Mouse (Mus musculus) stomach, embryonic 15.5 days (tissue): ENCODE measurements around the gene Nvl. TPM values are rescaled to one million over a fixed set of nuclear protein-coding genes. Genes with fewer than 3 reads are reported as not detected.
A peak's percentile ranks its signal among the peaks of the same experiment; 100 is the strongest.

Experiments used
- ATAC-seq: fragments of 200-750 bp; cut with Nextera tagmentation; 2 replicates; pipeline ENCODE4 v1.8.0; 2017; ENCODE audit warnings: low read depth, moderate number of reproducible peaks, moderate TSS enrichment; ENCODE audit not compliant: insufficient read depth, low FRiP score
- H3K27ac ChIP-seq: fragments of 300-500 bp; sonication (generic); 2 replicates; pipeline ENCODE4 v1.5.1; 2015; ENCODE audit warnings: mild to moderate bottlenecking, inconsistent platforms
- H3K27me3 ChIP-seq: fragments of 300-500 bp; sonication (generic); replicated peaks from 2 replicates; pipeline ENCODE4 v1.6.1; 2015; ENCODE audit warnings: inconsistent platforms
- H3K36me3 ChIP-seq: fragments of 300-500 bp; sonication (generic); 2 replicates; pipeline ENCODE4 v1.6.1; 2015; ENCODE audit warnings: inconsistent platforms
- H3K4me1 ChIP-seq: fragments of 300-500 bp; sonication (generic); 2 replicates; pipeline ENCODE4 v1.6.1; 2015; ENCODE audit warnings: inconsistent platforms
- H3K4me2 ChIP-seq: fragments of 300-500 bp; sonication (generic); 2 replicates; pipeline ENCODE4 v1.6.1; 2015; ENCODE audit warnings: mild to moderate bottlenecking, inconsistent platforms
- H3K4me3 ChIP-seq: fragments of 300-500 bp; sonication (generic); replicated peaks from 2 replicates; pipeline ENCODE4 v1.5.1; 2015; ENCODE audit warnings: inconsistent platforms
- H3K9ac ChIP-seq: fragments of 300-500 bp; sonication (generic); 2 replicates; pipeline ENCODE4 v1.6.1; 2015; ENCODE audit warnings: inconsistent platforms
- H3K9me3 ChIP-seq: fragments of 300-500 bp; sonication (generic); 2 replicates; pipeline ENCODE4 v1.6.1; 2016; ENCODE audit warnings: inconsistent platforms
- WGBS: fragments of 180-500 bp; shearing (Covaris S2); methylation state at CpG from one replicate; pipeline ENCODE4 v1.1.7; 2015; 5-methylcytosine and 5-hydroxymethylcytosine counted together
- polyA plus RNA-seq: library from polyadenylated mRNA; unstranded; fragments of >200 nt; fragmentation: Nextera tagmentation; extraction: Ambion mirVana; gene quantifications from 2 replicates; pipeline ENCODE4 v1.2.1, GENCODE M21; 2015

Nvl gene
- polyA plus RNA-seq, 1 experiment from 2014 or later: 27.9 TPM

DNA sequence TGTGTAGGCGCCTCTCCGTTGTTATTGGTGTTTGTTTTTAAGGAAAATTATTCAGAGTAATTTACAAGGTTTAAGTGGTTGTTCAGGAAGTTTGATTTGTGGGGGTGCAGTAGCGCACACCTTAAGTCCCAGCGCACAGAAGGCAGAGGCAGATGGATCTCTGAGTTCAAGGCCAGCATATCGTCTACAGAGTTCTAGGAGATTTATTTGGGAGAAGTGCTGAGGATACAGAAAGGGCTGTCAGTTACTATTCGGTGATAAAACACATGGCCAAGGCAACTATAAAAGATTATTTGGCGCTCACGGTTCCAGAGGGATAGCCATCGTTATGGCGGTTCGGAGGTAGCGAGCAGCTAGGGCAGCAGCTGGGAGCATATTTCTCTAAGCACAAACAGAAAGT lies 962 bp upstream of the Nvl start:
- Histone ChIP-seq H3K9me3 (no peaks in the 10 kb centered on the region), H3K27me3 (no peaks in the 10 kb centered on the region), H3K36me3 (peaks cover 4% of the 10 kb centered on the region), H3K9ac (peak overlapping the region; percentile 37; the same call in 1 of the 2 replicates), H3K4me1 (peaks cover 9% of the 10 kb centered on the region; the same call in 1 of the 2 replicates), H3K27ac (peak overlapping the region; percentile 94), H3K4me2 (peak overlapping the region; percentile 60), H3K4me3 (peak overlapping the region; percentile 92)
- WGBS: 8% methylated on average over 12 of the region's 12 CpGs
- no peak for ATAC-seq

DNA sequence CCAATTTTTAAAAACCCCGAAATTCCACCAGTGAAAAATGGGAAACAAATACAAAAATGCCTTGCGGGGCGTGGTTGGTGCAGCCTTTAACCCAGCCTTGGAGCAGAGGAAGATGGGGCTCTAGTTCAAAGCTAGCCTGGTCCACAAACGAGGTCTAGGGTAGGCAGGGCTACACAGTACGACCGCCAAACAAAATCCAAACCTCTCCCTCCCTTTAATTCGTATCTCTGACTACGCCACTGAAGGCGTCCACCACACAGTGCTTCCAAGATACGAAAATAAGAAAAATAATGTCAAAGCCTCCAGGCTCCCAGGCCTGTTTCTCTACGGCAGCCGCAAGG lies 425 bp downstream of the Nvl start:
- Histone ChIP-seq H3K4me2 (peak overlapping the region; percentile 67), H3K27me3 (no peaks in the 10 kb centered on the region), H3K4me3 (peak overlapping the region; percentile 92), H3K9ac (peak overlapping the region; percentile 58), H3K36me3 (peaks cover 8% of the 10 kb centered on the region), H3K27ac (peak overlapping the region; percentile 94), H3K9me3 (no peaks in the 10 kb centered on the region), H3K4me1 (peaks cover 9% of the 10 kb centered on the region; the same call in 1 of the 2 replicates)
- ATAC-seq: peak; percentile 28
- WGBS: under 1% methylated on average over 12 of the region's 12 CpGs

DNA sequence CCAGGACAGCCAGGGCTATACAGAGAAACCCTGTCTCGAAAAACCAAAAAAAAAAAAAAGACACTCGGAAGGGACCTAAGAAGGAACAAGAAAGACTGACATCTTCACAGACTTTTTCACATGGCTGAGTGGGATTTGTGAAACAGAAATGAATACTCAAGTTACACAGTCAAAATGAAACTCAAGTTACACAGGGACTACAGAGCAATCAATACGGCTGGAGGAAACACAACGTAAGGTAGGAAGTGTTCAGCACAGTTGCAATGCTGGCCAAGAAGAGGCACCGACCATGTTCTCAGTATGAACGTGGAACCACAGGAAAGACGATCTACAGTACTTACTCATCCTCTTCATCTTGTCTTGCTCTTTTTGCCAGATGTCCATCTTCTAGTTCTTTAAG lies 5.3 kb downstream of the Nvl start:
- Histone ChIP-seq H3K4me3 (no peak overlapping the region), H3K4me1 (no peaks in the 10 kb centered on the region), H3K36me3 (peaks cover 25% of the 10 kb centered on the region), H3K9ac (no peak overlapping the region), H3K4me2 (no peak overlapping the region), H3K27ac (no peak overlapping the region), H3K27me3 (no peaks in the 10 kb centered on the region), H3K9me3 (no peaks in the 10 kb centered on the region)
- WGBS: 90% methylated on average over 7 of the region's 7 CpGs
- no peak for ATAC-seq

- Histone ChIP-seq H3K4me1 (no peaks in the 10 kb centered on the region), H3K9me3 (no peaks in the 10 kb centered on the region), H3K4me2 (no peak overlapping the region), H3K36me3 (peaks cover 47% of the 10 kb centered on the region), H3K4me3 (no peak overlapping the region), H3K27ac (no peak overlapping the region), H3K9ac (no peak overlapping the region), H3K27me3 (no peaks in the 10 kb centered on the region)
- no peak for ATAC-seq
- WGBS: 87% methylated on average over 6 of the region's 6 CpGs
Observed at GRCm38 (mm10) chr1:181131915-181132314, 12.1 kb downstream of the Nvl start.

DNA sequence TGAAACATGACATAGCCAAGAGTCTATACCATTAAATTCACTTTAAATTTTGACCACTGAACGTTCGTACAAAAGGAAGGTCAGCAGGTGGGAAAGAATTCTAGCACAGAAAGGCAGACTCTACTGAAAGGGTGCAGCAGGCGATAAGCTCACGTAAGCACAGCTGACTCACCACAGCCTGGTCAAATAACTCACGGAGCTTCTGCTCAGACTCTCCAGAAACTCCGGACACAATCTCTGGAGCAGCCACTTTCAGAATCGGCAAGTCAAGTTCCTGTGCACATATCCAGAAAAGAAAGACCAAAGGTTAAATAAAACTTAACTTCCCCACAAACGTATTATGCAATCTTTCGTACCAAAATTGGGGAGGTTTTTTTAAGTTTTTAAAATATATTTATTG lies 17.2 kb downstream of the Nvl start:
- H3K9ac ChIP-seq: no peak overlapping the region
- H3K36me3 ChIP-seq: peaks cover 52% of the 10 kb centered on the region
- H3K4me2 ChIP-seq: no peak overlapping the region
- H3K4me1 ChIP-seq: no peaks in the 10 kb centered on the region
- WGBS: 90% methylated on average over 9 of the region's 9 CpGs
- no peaks in the 10 kb centered on the region for H3K9me3 ChIP-seq
- no peaks in the 10 kb centered on the region for H3K27me3 ChIP-seq
- no peak overlapping the region for H3K4me3 ChIP-seq
- ATAC-seq: no peak
- H3K27ac ChIP-seq: no peak overlapping the region

- H3K36me3 ChIP-seq: peaks cover 54% of the 10 kb centered on the region
- 97% methylated on average over 3 of the region's 3 CpGs for WGBS
Observed at GRCm38 (mm10) chr1:181125916-181126315, 18.1 kb downstream of the Nvl start.

DNA sequence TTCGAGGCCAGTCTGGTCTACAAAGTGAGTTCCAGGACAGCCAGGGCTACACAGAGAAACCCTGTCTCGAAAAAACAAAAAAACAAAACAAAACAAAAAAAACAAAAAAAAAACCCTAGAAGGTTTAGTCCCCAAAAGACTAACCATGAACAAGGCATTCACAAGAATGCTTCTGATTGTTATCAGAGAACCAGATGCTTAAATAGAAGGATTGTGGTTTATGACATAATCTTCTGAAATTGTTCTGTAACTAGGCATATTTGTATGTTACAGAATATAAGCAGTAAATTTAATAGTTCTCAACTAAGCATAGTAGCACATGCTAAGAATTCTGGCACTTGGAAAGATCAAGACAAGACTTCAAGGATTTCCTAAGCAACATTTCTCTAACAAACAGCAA lies 19.9 kb downstream of the Nvl start:
- Histone ChIP-seq H3K4me3 (no peak overlapping the region), H3K9ac (no peak overlapping the region), H3K36me3 (peaks cover 50% of the 10 kb centered on the region), H3K4me2 (no peak overlapping the region), H3K9me3 (no peaks in the 10 kb centered on the region), H3K27ac (no peak overlapping the region), H3K4me1 (no peaks in the 10 kb centered on the region), H3K27me3 (no peaks in the 10 kb centered on the region)
- 90% methylated on average over 2 of the region's 2 CpGs for WGBS
- ATAC-seq: no peak

More at GRCm38 (mm10) chr1:181125916-181126315, 18.1 kb downstream of the Nvl start:
- ATAC-seq: no peak
- H3K27me3 ChIP-seq: no peaks in the 10 kb centered on the region
- no peak overlapping the region for H3K27ac ChIP-seq
- H3K9me3 ChIP-seq: no peaks in the 10 kb centered on the region
- no peak overlapping the region for H3K4me3 ChIP-seq
- no peaks in the 10 kb centered on the region for H3K4me1 ChIP-seq
- no peak overlapping the region for H3K4me2 ChIP-seq
- H3K9ac ChIP-seq: no peak overlapping the region

- WGBS: 87% methylated on average over 4 of the region's 4 CpGs
- no peaks in the 10 kb centered on the region for H3K9me3 ChIP-seq
- H3K36me3 ChIP-seq: peaks cover 38% of the 10 kb centered on the region
- H3K4me3 ChIP-seq: no peak overlapping the region
- H3K4me2 ChIP-seq: no peak overlapping the region
- H3K4me1 ChIP-seq: no peaks in the 10 kb centered on the region
- no peak overlapping the region for H3K27ac ChIP-seq
- no peak for ATAC-seq
- H3K27me3 ChIP-seq: no peaks in the 10 kb centered on the region
- no peak overlapping the region for H3K9ac ChIP-seq
Observed at GRCm38 (mm10) chr1:181117112-181117511, 26.9 kb downstream of the Nvl start.

DNA sequence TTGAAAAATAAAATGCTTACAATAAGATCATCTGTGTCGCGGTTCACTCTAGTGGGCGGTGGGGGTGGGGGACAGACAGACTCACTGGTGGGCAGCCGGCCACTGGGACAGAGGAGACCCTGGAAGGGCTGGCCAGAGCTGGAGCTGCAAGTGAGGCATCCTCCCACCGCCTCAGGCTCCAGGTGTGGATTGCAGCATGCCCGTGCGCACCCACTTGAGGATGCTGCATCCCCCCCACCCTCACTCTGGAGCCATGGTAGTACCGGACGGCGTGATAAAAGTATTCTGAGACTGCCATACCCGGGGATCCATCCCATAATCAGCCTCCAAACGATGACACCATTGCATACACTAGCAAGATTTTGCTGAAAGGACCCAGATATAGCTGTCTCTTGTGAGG lies 54.0 kb downstream of the Nvl start:
- no peak for ATAC-seq
- H3K36me3 ChIP-seq: peaks cover 19% of the 10 kb centered on the region
- H3K4me3 ChIP-seq: no peak overlapping the region
- H3K4me2 ChIP-seq: no peak overlapping the region
- H3K9ac ChIP-seq: no peak overlapping the region
- no peaks in the 10 kb centered on the region for H3K4me1 ChIP-seq
- 78% methylated on average over 12 of the region's 12 CpGs for WGBS
- no peak overlapping the region for H3K27ac ChIP-seq
- no peaks in the 10 kb centered on the region for H3K27me3 ChIP-seq
- no peaks in the 10 kb centered on the region for H3K9me3 ChIP-seq

GRCm38 (mm10) chr1:181084021-181084420 lies 60.0 kb downstream of the Nvl start:
- H3K27ac ChIP-seq: no peak overlapping the region
- ATAC-seq: no peak
- H3K4me2 ChIP-seq: no peak overlapping the region
- no peak overlapping the region for H3K4me3 ChIP-seq
- no peaks in the 10 kb centered on the region for H3K36me3 ChIP-seq
- H3K27me3 ChIP-seq: no peaks in the 10 kb centered on the region
- no peaks in the 10 kb centered on the region for H3K9me3 ChIP-seq
- WGBS: 33% methylated on average over 2 of the region's 2 CpGs
- H3K9ac ChIP-seq: no peak overlapping the region
- H3K4me1 ChIP-seq: no peaks in the 10 kb centered on the region

DNA sequence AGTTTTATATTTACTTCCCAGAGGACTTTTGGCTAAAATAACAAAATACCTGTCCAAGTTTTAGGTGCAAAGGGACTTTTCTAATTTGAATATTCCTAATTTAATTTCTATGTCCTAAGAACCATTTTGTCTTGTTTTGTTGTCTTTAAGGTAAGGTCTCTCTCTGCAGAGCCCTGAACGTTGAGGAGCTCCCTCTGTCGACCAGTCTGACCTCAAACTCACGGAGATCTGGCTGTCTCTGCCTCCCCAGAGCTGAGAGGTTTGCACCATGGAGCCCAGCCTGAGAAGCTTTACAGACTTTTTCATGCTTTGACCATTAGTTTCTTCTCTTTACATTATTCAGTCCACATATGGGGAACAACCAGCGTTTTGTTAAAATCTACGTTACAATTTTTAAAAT lies 70.9 kb downstream of the Nvl start:
- no peaks in the 10 kb centered on the region for H3K4me1 ChIP-seq
- no peaks in the 10 kb centered on the region for H3K36me3 ChIP-seq
- no peak overlapping the region for H3K4me2 ChIP-seq

DNA sequence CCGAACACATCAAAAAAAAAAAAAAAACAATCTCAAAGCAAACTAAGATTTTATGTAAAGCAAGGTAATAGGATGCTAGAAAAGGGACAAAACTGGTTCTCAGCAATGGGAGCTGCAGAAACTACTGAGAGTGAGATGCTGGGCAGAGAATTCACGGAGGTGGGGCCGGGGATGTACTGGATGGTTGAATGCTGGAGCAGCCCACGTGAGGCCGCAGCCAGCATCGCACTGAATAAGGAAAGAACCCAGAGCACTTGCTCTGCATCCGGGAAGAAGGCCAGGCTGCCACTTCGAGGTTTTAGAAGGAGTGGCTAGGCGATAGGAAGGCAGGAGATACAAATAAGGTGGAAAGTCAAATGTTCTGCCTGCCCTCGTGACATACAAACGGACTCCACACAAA lies 74.3 kb downstream of the Nvl start:
- WGBS: 61% methylated on average over 11 of the region's 11 CpGs
- Histone ChIP-seq H3K9ac (no peak overlapping the region), H3K4me3 (no peak overlapping the region), H3K27ac (no peak overlapping the region), H3K9me3 (no peaks in the 10 kb centered on the region), H3K4me2 (no peak overlapping the region), H3K27me3 (no peaks in the 10 kb centered on the region), H3K36me3 (no peaks in the 10 kb centered on the region), H3K4me1 (no peaks in the 10 kb centered on the region)
- no peak for ATAC-seq

More for the DNA sequence above, 70.9 kb downstream of the Nvl start:
- no peaks in the 10 kb centered on the region for H3K27me3 ChIP-seq
- no peak overlapping the region for H3K9ac ChIP-seq
- no peaks in the 10 kb centered on the region for H3K9me3 ChIP-seq
- no peak for ATAC-seq
- H3K4me3 ChIP-seq: no peak overlapping the region
- 39% methylated on average over 5 of the region's 5 CpGs for WGBS
- no peak overlapping the region for H3K27ac ChIP-seq

DNA sequence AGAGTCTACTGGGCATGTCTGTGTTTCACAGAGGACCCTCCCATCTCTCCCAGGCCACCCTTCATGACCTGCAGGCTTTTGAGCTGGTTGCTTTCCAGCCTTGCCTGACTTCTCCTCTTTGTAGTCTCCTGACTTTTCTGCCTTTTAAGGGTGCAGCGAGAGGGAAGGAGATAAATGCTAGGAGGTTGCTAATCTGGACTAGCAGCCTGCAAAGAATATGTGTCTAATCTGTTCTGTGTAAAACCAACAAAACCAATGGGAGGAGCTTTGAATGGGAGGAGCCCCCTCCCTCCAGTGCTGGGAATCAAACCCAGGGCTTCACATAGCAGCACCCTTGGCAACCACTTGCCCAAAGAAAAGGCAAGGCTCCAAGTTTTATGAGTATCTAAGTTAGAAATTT lies 75.7 kb downstream of the Nvl start:
- WGBS: 68% methylated on average over 1 of the region's 1 CpGs
- Histone ChIP-seq H3K4me3 (no peak overlapping the region), H3K9me3 (no peaks in the 10 kb centered on the region), H3K27ac (no peak overlapping the region), H3K4me1 (no peaks in the 10 kb centered on the region), H3K9ac (no peak overlapping the region), H3K36me3 (no peaks in the 10 kb centered on the region), H3K4me2 (no peak overlapping the region), H3K27me3 (no peaks in the 10 kb centered on the region)
- ATAC-seq: no peak
